Mouse (Mus musculus): ENCODE results near the gene Spindoc. TPM values are rescaled to one million over a fixed set of nuclear protein-coding genes. Genes with fewer than 3 reads are reported as not detected.
"Not testable (repeated sequence)": the region's sequence is repeated elsewhere in the genome, so short reads cannot be mapped to it uniquely, and the experiment has no call there.

The Spindoc gene
- polyA plus RNA-seq, 1 experiment from 2014 or later: 26.4 TPM

GRCm38 (mm10) chr19:7420108-7420507 is 37.3 kb upstream of the Spindoc start:
- H3K4me1 ChIP-seq (replicated peaks): peaks cover 71% of the 10 kb centered on the region
- H3K27ac ChIP-seq (ENCODE audit: poor library complexity, severe bottlenecking): no peak overlapping the region
- WGBS: 66% methylated on average over 12 of the region's 12 CpGs
- peaks cover 44% of the 10 kb centered on the region for H3K36me3 ChIP-seq
- no peak overlapping the region for H3K4me3 ChIP-seq
- H3K4me2 ChIP-seq: peak overlapping the region; percentile 85; the same call in 1 of the 2 replicates
- ATAC-seq (ENCODE audit: insufficient number of reproducible peaks, low FRiP score): no peak
- H3K27me3 ChIP-seq (replicated peaks): no peaks in the 10 kb centered on the region
- H3K9me3 ChIP-seq (replicated peaks): no peaks in the 10 kb centered on the region
- H3K9ac ChIP-seq: peak overlapping the region; percentile 99; the same call in 1 of the 2 replicates

- no peak for ATAC-seq (ENCODE audit: insufficient number of reproducible peaks, low FRiP score)
- Histone ChIP-seq H3K9me3 (replicated peaks) (no peaks in the 10 kb centered on the region), H3K4me1 (replicated peaks) (peaks cover 62% of the 10 kb centered on the region), H3K27me3 (replicated peaks) (no peaks in the 10 kb centered on the region), H3K36me3 (peaks cover 35% of the 10 kb centered on the region), H3K4me2 (peak overlapping the region; percentile 85), H3K4me3 (peak overlapping the region; percentile 97), H3K27ac (ENCODE audit: poor library complexity, severe bottlenecking) (no peak overlapping the region), H3K9ac (peak overlapping the region; percentile 99)
- WGBS: 16% methylated on average over 6 of the region's 6 CpGs
These were observed 36.3 kb upstream of the Spindoc start for GRCm38 (mm10) chr19:7419134-7419533.

- Histone ChIP-seq H3K27ac (ENCODE audit: poor library complexity, severe bottlenecking) (peak overlapping the region; percentile 86), H3K27me3 (replicated peaks) (no peaks in the 10 kb centered on the region), H3K4me1 (replicated peaks) (peaks cover 52% of the 10 kb centered on the region), H3K36me3 (peaks cover 29% of the 10 kb centered on the region), H3K4me3 (peak overlapping the region; percentile 97), H3K4me2 (peak overlapping the region; percentile 85), H3K9me3 (replicated peaks) (no peaks in the 10 kb centered on the region), H3K9ac (peak overlapping the region; percentile 99)
- WGBS: under 1% methylated on average over 50 of the region's 59 CpGs
- peak; percentile 64 for ATAC-seq (ENCODE audit: insufficient number of reproducible peaks, low FRiP score)
These were observed 35.4 kb upstream of the Spindoc start for GRCm38 (mm10) chr19:7417911-7418849.

- no peaks in the 10 kb centered on the region; the same call in 1 of the 2 replicates for H3K27me3 ChIP-seq (replicated peaks)
- H3K36me3 ChIP-seq: peaks cover 18% of the 10 kb centered on the region
- under 1% methylated on average over 100 of the region's 107 CpGs for WGBS
- peak; percentile 75 for ATAC-seq (ENCODE audit: insufficient number of reproducible peaks, low FRiP score)
- H3K4me2 ChIP-seq: peak within 1 kb of the TSS; percentile 85
- H3K4me3 ChIP-seq: peak within 1 kb of the TSS; percentile 97
- peaks cover 41% of the 10 kb centered on the region for H3K4me1 ChIP-seq (replicated peaks)
- peak within 1 kb of the TSS; percentile 86 for H3K27ac ChIP-seq (ENCODE audit: poor library complexity, severe bottlenecking)
- H3K9ac ChIP-seq: peak within 1 kb of the TSS; percentile 99
- no peaks in the 10 kb centered on the region for H3K9me3 ChIP-seq (replicated peaks)
These were observed 34.3 kb upstream of the Spindoc start, which contains the start of gene 2700081O15Rik for GRCm38 (mm10) chr19:7416834-7417735. Gene 2700081O15Rik (plus strand): TSS chr19:7417625.

- no peaks in the 10 kb centered on the region for H3K9me3 ChIP-seq (replicated peaks)
- peaks cover 9% of the 10 kb centered on the region for H3K36me3 ChIP-seq
- H3K9ac ChIP-seq: peak overlapping the region; percentile 99
- peak overlapping the region; percentile 85 for H3K4me2 ChIP-seq
- no peak for ATAC-seq (ENCODE audit: insufficient number of reproducible peaks, low FRiP score)
- H3K27me3 ChIP-seq (replicated peaks): no peaks in the 10 kb centered on the region; the same call in 1 of the 2 replicates
- peak overlapping the region; percentile 86 for H3K27ac ChIP-seq (ENCODE audit: poor library complexity, severe bottlenecking)
- peaks cover 32% of the 10 kb centered on the region for H3K4me1 ChIP-seq (replicated peaks)
- H3K4me3 ChIP-seq: peak overlapping the region; percentile 97
- WGBS: 33% methylated on average over 22 of the region's 22 CpGs
These were observed 33.4 kb upstream of the Spindoc start for GRCm38 (mm10) chr19:7415916-7416833.

GRCm38 (mm10) chr19:7412361-7412760 is 29.6 kb upstream of the Spindoc start:
- no peaks in the 10 kb centered on the region for H3K9me3 ChIP-seq (replicated peaks)
- H3K9ac ChIP-seq: no peak overlapping the region
- H3K27me3 ChIP-seq (replicated peaks): no peaks in the 10 kb centered on the region; the same call in 1 of the 2 replicates
- no peak overlapping the region for H3K4me2 ChIP-seq
- peaks cover 10% of the 10 kb centered on the region for H3K4me1 ChIP-seq (replicated peaks)
- ATAC-seq (ENCODE audit: insufficient number of reproducible peaks, low FRiP score): no peak
- WGBS: 42% methylated on average over 2 of the region's 2 CpGs
- H3K27ac ChIP-seq (ENCODE audit: poor library complexity, severe bottlenecking): no peak overlapping the region
- no peaks in the 10 kb centered on the region for H3K36me3 ChIP-seq
- H3K4me3 ChIP-seq: no peak overlapping the region

- Histone ChIP-seq H3K4me2 (no peak overlapping the region), H3K27ac (ENCODE audit: poor library complexity, severe bottlenecking) (no peak overlapping the region), H3K27me3 (replicated peaks) (0 out of 2 replicates have a peak, but pooled peaks cover 3% of the 10 kb centered on the region), H3K9ac (no peak overlapping the region), H3K4me3 (no peak overlapping the region), H3K36me3 (no peaks in the 10 kb centered on the region), H3K4me1 (replicated peaks) (peaks cover 10% of the 10 kb centered on the region), H3K9me3 (replicated peaks) (no peaks in the 10 kb centered on the region)
- WGBS: 66% methylated on average over 9 of the region's 9 CpGs
- no peak for ATAC-seq (ENCODE audit: insufficient number of reproducible peaks, low FRiP score)
These were observed 21.9 kb upstream of the Spindoc start for GRCm38 (mm10) chr19:7404623-7405229.

GRCm38 (mm10) chr19:7400635-7401034 is 17.8 kb upstream of the Spindoc start:
- ATAC-seq (ENCODE audit: insufficient number of reproducible peaks, low FRiP score): no peak
- H3K27me3 ChIP-seq (replicated peaks): peaks cover 9% of the 10 kb centered on the region; the same call in 1 of the 2 replicates
- H3K9ac ChIP-seq: no peak overlapping the region; the same call in 1 of the 2 replicates
- peak overlapping the region; percentile 31; the same call in 1 of the 2 replicates for H3K4me2 ChIP-seq
- 52% methylated on average over 11 of the region's 11 CpGs for WGBS
- H3K4me1 ChIP-seq (replicated peaks): peaks cover 10% of the 10 kb centered on the region
- H3K36me3 ChIP-seq: no peaks in the 10 kb centered on the region
- no peak overlapping the region for H3K4me3 ChIP-seq
- no peaks in the 10 kb centered on the region; the same call in 1 of the 2 replicates for H3K9me3 ChIP-seq (replicated peaks)
- H3K27ac ChIP-seq (ENCODE audit: poor library complexity, severe bottlenecking): no peak overlapping the region

- H3K36me3 ChIP-seq; H3K27ac ChIP-seq (ENCODE audit: poor library complexity, severe bottlenecking); H3K27me3 ChIP-seq (replicated peaks); ATAC-seq (ENCODE audit: insufficient number of reproducible peaks, low FRiP score); H3K4me3 ChIP-seq; H3K9ac ChIP-seq; H3K4me2 ChIP-seq; H3K4me1 ChIP-seq (replicated peaks): not testable (repeated sequence)
- WGBS: 33% methylated on average over 24 of the region's 24 CpGs
- peaks cover 14% of the 10 kb centered on the region for H3K9me3 ChIP-seq (replicated peaks)
These were observed 16.1 kb upstream of the Spindoc start for GRCm38 (mm10) chr19:7398898-7399297.
